ENCODE assay signal across 9 mouse cellular contexts in genomic region chr17:23742210-23742793, GRCm38 (mm10). TPM values are rescaled to one million over a fixed set of nuclear protein-coding genes. Genes with fewer than 3 reads are reported as not detected.
DNase-seq lines count a peak whose midpoint lies in the region; ATAC-seq and TF ChIP-seq lines count a peak whose summit lies in the region.
"Had no signal": no experiment of that assay in that cellular context is flagged by ENCODE, and none has a peak within 500 bp of the region (broad histone marks: within the 10 kb centered on the region; RNA-seq: fewer than 3 reads in every experiment).

No protein-coding gene starts in this region.

- peak overlapping the region; percentile 47 for H3K4me2 ChIP-seq in hindbrain, embryonic 13.5 days
- no peak overlapping the region; the same call in 1 of the 2 replicates for H3K4me2 ChIP-seq in liver, postnatal 0 days (ENCODE audit: low read depth, low read length)

- H3K9me3 ChIP-seq in heart, embryonic 10.5 days = no peaks in the 10 kb centered on the region
- no peaks in the 10 kb centered on the region for H3K9me3 ChIP-seq in hindbrain, embryonic 13.5 days
- no peaks in the 10 kb centered on the region for H3K9me3 ChIP-seq in liver, postnatal 0 days (ENCODE audit: low read length)

- H3K36me3 ChIP-seq in heart, embryonic 10.5 days = peaks cover 7% of the 10 kb centered on the region
- H3K36me3 ChIP-seq in hindbrain, embryonic 13.5 days = peaks cover 5% of the 10 kb centered on the region
- H3K36me3 ChIP-seq in liver, postnatal 0 days (replicated peaks; ENCODE audit: insufficient read depth, low read length) = no peaks in the 10 kb centered on the region

- peaks cover 93% of the 10 kb centered on the region for H3K27me3 ChIP-seq in heart, embryonic 10.5 days (ENCODE audit: insufficient read depth, poor library complexity, severe bottlenecking)
- peaks cover 68% of the 10 kb centered on the region for H3K27me3 ChIP-seq in hindbrain, embryonic 13.5 days
- H3K27me3 ChIP-seq in liver, postnatal 0 days (ENCODE audit: insufficient read depth, low read length) = peaks cover 89% of the 10 kb centered on the region

- 7% methylated on average over 44 of the region's 44 CpGs for WGBS in heart, embryonic 10.5 days
- 8% methylated on average over 44 of the region's 44 CpGs for WGBS in hindbrain, embryonic 13.5 days
- WGBS in liver, postnatal 0 days (ENCODE audit: insufficient replicate concordance) = 8% methylated on average over 42 of the region's 44 CpGs

- TF ChIP-seq EP300 in liver, postnatal 0 days (IDR thresholded peaks at IDR 0.05; ENCODE audit: low read depth) = no peak

- ATAC-seq in hindbrain, embryonic 13.5 days (ENCODE audit: low FRiP score) = no peak
- ATAC-seq in liver, postnatal 0 days = no peak

- TF ChIP-seq CTCF in bone marrow macrophage, adult 2 months (IDR thresholded peaks at IDR 0.05; ENCODE audit: low read depth, low read length) = no peak
- TF ChIP-seq CTCF in liver, postnatal 0 days (IDR thresholded peaks at IDR 0.05; ENCODE audit: low read depth) = no peak

- DNase-seq in heart, embryonic 10.5 days (ENCODE audit: low spot score) = peak; percentile 70
- DNase-seq in heart, adult 18-20 months = no peak
- no peak for DNase-seq in liver, postnatal 0 days
- DNase-seq in retina, postnatal 1 day = peak; percentile 47
- no peak for DNase-seq in ovary, postnatal 36 days (ENCODE audit: low spot score)
- no peak for DNase-seq in frontal cortex, postnatal 14 days (ENCODE audit: low spot score in 2 of 2)

- H3K4me1 ChIP-seq in heart, embryonic 10.5 days = peaks cover 63% of the 10 kb centered on the region
- peaks cover 9% of the 10 kb centered on the region for H3K4me1 ChIP-seq in bone marrow macrophage, adult 2 months (ENCODE audit: control insufficient read depth, insufficient read depth, low read length)
- H3K4me1 ChIP-seq in hindbrain, embryonic 13.5 days (replicated peaks) = peaks cover 61% of the 10 kb centered on the region
- H3K4me1 ChIP-seq in liver, postnatal 0 days (ENCODE audit: insufficient read depth) = peaks cover 33% of the 10 kb centered on the region

- peak overlapping the region; percentile 35; the same call in 1 of the 2 replicates for H3K9ac ChIP-seq in hindbrain, embryonic 13.5 days
- H3K9ac ChIP-seq in liver, postnatal 0 days (replicated peaks) = no peak overlapping the region

- TF ChIP-seq POLR2A in bone marrow macrophage, adult 2 months (IDR thresholded peaks at IDR 0.05; ENCODE audit: borderline replicate concordance, low read depth, low read length) = no peak

- H3K27ac ChIP-seq in heart, embryonic 10.5 days = no peak overlapping the region
- H3K27ac ChIP-seq in bone marrow macrophage, adult 2 months (ENCODE audit: insufficient read depth, low read depth, low read length) = no peak overlapping the region
- H3K27ac ChIP-seq in hindbrain, embryonic 13.5 days = no peak overlapping the region
- no peak overlapping the region for H3K27ac ChIP-seq in liver, postnatal 0 days (ENCODE audit: low read depth)

- H3K4me3 ChIP-seq in heart, embryonic 10.5 days = peak overlapping the region; percentile 41
- H3K4me3 ChIP-seq in bone marrow macrophage, adult 2 months (ENCODE audit: insufficient read depth, low read length) = peak overlapping the region; percentile 20; the same call in 1 of the 2 replicates
- peak overlapping the region; percentile 31 for H3K4me3 ChIP-seq in hindbrain, embryonic 13.5 days
- peak overlapping the region; percentile 10; the same call in 1 of the 2 replicates for H3K4me3 ChIP-seq in liver, postnatal 0 days (ENCODE audit: low read depth, low read length)
- H3K4me3 ChIP-seq: myocyte had no signal

RNA-seq across cellular contexts. Expression of gene Paqr4, which starts 1.6 kb away (rescaled TPM):
- polyA plus RNA-seq in heart, embryonic 10.5 days (2016; fragmentation: Nextera tagmentation; extraction: Ambion mirVana) = 8.7 and 9.3 TPM in 2 replicates
- 10 to 100 TPM; 22.9 to 29.2 TPM for total RNA-seq in heart, adult 18-20 months (2021)
- polyA plus RNA-seq in bone marrow macrophage, adult 2 months (2012; ENCODE audit: insufficient read depth, insufficient read length, missing spikeins) = 13.9 TPM in 2 replicates
- 54.3 and 58.2 TPM in 2 replicates for polyA plus RNA-seq in hindbrain, embryonic 13.5 days (2015; fragmentation: Nextera tagmentation; extraction: Ambion mirVana)
- polyA plus RNA-seq in liver, postnatal 0 days (2015; fragmentation: Nextera tagmentation; extraction: Ambion mirVana) = 4.0 and 4.3 TPM in 2 replicates

RNA-seq across cellular contexts. Expression of gene Kremen2, which starts 3.3 kb away (rescaled TPM):
- polyA plus RNA-seq in heart, embryonic 10.5 days (2016; fragmentation: Nextera tagmentation; extraction: Ambion mirVana) = 0.43 and 1.9 TPM in 2 replicates
- total RNA-seq in heart, adult 18-20 months (2021) = under 1 TPM; 0.15 to 0.18 TPM
- polyA plus RNA-seq in bone marrow macrophage, adult 2 months (2012; ENCODE audit: insufficient read depth, insufficient read length, missing spikeins) = not detected in 2 replicates
- polyA plus RNA-seq in hindbrain, embryonic 13.5 days (2015; fragmentation: Nextera tagmentation; extraction: Ambion mirVana) = 0.55 and 0.83 TPM in 2 replicates
- not detected in 2 replicates for polyA plus RNA-seq in liver, postnatal 0 days (2015; fragmentation: Nextera tagmentation; extraction: Ambion mirVana)

RNA-seq across cellular contexts. Expression of gene Pkmyt1, which starts 16.2 kb away (rescaled TPM):
- 46.5 and 53.2 TPM in 2 replicates for polyA plus RNA-seq in heart, embryonic 10.5 days (2016; fragmentation: Nextera tagmentation; extraction: Ambion mirVana)
- 1 to 10 TPM; 1.1 to 1.4 TPM for total RNA-seq in heart, adult 18-20 months (2021)
- 17.3 and 20.1 TPM in 2 replicates for polyA plus RNA-seq in bone marrow macrophage, adult 2 months (2012; ENCODE audit: insufficient read depth, insufficient read length, missing spikeins)
- 18.0 and 18.8 TPM in 2 replicates for polyA plus RNA-seq in hindbrain, embryonic 13.5 days (2015; fragmentation: Nextera tagmentation; extraction: Ambion mirVana)
- polyA plus RNA-seq in liver, postnatal 0 days (2015; fragmentation: Nextera tagmentation; extraction: Ambion mirVana) = 12.5 and 13.9 TPM in 2 replicates

RNA-seq across cellular contexts. Expression of gene 1520401A03Rik, which starts 19.7 kb away (rescaled TPM):
- not detected in 2 replicates for polyA plus RNA-seq in heart, embryonic 10.5 days (2016; fragmentation: Nextera tagmentation; extraction: Ambion mirVana)
- total RNA-seq in heart, adult 18-20 months (2021) = not detected
- not detected in 2 replicates for polyA plus RNA-seq in bone marrow macrophage, adult 2 months (2012; ENCODE audit: insufficient read depth, insufficient read length, missing spikeins)
- polyA plus RNA-seq in hindbrain, embryonic 13.5 days (2015; fragmentation: Nextera tagmentation; extraction: Ambion mirVana) = 0.06 and 0.27 TPM in 2 replicates
- polyA plus RNA-seq in liver, postnatal 0 days (2015; fragmentation: Nextera tagmentation; extraction: Ambion mirVana) = not detected in 2 replicates

RNA-seq across cellular contexts. Expression of gene Flywch1, which starts 29.1 kb away (rescaled TPM):
- polyA plus RNA-seq in heart, embryonic 10.5 days (2016; fragmentation: Nextera tagmentation; extraction: Ambion mirVana) = 97.9 and 117 TPM in 2 replicates
- 10 to 100 TPM; 38.1 to 40.7 TPM for total RNA-seq in heart, adult 18-20 months (2021)
- 20.4 and 21.3 TPM in 2 replicates for polyA plus RNA-seq in bone marrow macrophage, adult 2 months (2012; ENCODE audit: insufficient read depth, insufficient read length, missing spikeins)
- 224 and 228 TPM in 2 replicates for polyA plus RNA-seq in hindbrain, embryonic 13.5 days (2015; fragmentation: Nextera tagmentation; extraction: Ambion mirVana)
- polyA plus RNA-seq in liver, postnatal 0 days (2015; fragmentation: Nextera tagmentation; extraction: Ambion mirVana) = 11.9 TPM in 2 replicates

Comparison
In these comparisons a context has a peak if more than half of its experiments do, and no peak if none do; other contexts are left out.
1. DNase-seq: peak in heart, embryonic 10.5 days (single experiment) and retina, postnatal 1 day (single experiment); none in heart, adult 18-20 months (0 of 2), liver, postnatal 0 days (single experiment), ovary, postnatal 36 days (single experiment) and frontal cortex, postnatal 14 days (0 of 2).
2. Peak in every context shown above with its lines, with median percentiles within 50 percentile points of each other: H3K4me3 ChIP-seq.